Mouse (Mus musculus): Measurements from ENCODE around the gene Gast.

DNA sequence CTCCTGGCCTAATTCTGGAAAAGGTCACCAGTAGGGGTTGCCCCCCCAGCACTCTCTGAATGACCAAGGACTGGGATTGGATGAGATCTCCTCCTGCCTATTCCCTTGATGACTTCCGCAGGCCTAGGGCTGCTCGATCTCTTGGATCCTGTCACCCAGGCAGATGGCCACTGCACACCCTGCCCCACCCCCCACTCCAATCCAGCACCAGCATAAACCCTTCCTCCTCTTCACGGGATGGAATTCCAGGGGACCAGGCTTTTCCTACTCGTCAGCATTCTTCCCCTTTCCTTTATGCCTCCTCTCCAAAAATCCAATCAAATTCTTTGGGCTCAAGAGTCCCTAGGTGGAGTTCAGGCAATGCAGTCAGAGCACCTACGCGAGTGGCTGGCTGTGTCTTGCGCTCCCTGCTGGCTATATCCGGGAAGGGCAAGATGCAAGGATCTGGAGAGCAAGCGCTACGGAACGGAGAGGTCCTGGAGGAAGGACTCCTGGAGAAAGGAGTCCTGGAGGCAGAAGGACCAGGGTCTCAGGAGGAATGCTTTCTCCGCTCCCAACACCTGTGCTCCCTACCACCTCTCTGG lies 28.9 kb downstream of the Gast start:
- peak; percentile 84 for TF ChIP-seq CTCF (IDR thresholded peaks at IDR 0.05; ENCODE audit: low read depth)
- no peak for TF ChIP-seq EP300 (IDR thresholded peaks at IDR 0.05; ENCODE audit: low read depth)

All from heart, postnatal 0 days (tissue).